Mouse (Mus musculus) stomach, postnatal 0 days (tissue): Measurements from ENCODE around the gene Cyp4f40.

Experiments used
- CTCF ChIP-seq: IDR thresholded peaks from 2 replicates; pipeline ENCODE4 v1.5.1; 2016; ENCODE audit warnings: antibody characterized with exemption, low read depth, mild to moderate bottlenecking, moderate library complexity
- EP300 ChIP-seq: optimal IDR thresholded peaks from 2 replicates; pipeline ENCODE3; 2016; ENCODE audit warnings: antibody characterized with exemption

DNA sequence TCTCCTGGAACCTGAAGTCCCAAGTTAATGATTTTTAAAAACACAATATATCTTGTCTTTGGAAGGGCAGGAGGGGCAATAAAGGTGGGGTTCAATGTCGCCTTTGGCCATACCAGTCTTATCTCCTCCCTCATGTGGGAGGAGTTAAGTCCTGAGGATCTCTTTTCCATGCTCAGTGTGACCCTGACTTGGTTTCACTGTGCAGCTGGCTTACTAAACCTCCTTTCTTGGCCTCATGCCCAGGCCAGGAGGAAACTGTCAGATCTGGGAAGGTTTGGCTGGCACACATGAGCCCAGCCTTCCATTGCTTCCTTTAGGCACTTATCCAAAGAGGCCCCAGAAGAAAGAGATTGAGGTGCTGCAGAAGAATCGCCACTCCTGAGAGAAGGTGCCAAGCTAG, at the start of gene Cyp4f40:
- TF ChIP-seq EP300 = no peak
- TF ChIP-seq CTCF = no peak
